ENCODE assay signal across 29 mouse cellular contexts in genomic region chr10:112635199-112635598, GRCm38 (mm10).
DNase-seq lines count a peak whose midpoint lies in the region; ATAC-seq lines count a peak whose summit lies in the region.
"Had no signal": no experiment of that assay in that cellular context is flagged by ENCODE, and none has a peak within 500 bp of the region (broad histone marks: within the 10 kb centered on the region; RNA-seq: fewer than 3 reads in every experiment).

No protein-coding gene starts in this region.

- H3K4me2 ChIP-seq in forebrain, embryonic 14.5 days (ENCODE audit: low read length), result no peak overlapping the region
- H3K4me2 ChIP-seq in forebrain, embryonic 15.5 days (replicated peaks), result no peak overlapping the region
- H3K4me2 ChIP-seq in midbrain, embryonic 14.5 days (ENCODE audit: low read length), result no peak overlapping the region
- no peak overlapping the region for H3K4me2 ChIP-seq in midbrain, embryonic 11.5 days
- no peak overlapping the region for H3K4me2 ChIP-seq in embryonic facial prominence, embryonic 15.5 days (replicated peaks)
- no peak overlapping the region for H3K4me2 ChIP-seq in midbrain, embryonic 16.5 days (ENCODE audit: low read length)
- H3K4me2 ChIP-seq: forebrain, embryonic 12.5 days; heart, embryonic 13.5 days; hindbrain, embryonic 14.5 days had no signal

- H3K36me3 ChIP-seq in forebrain, embryonic 14.5 days (ENCODE audit: control insufficient read depth, insufficient read depth, low read length), result no peaks in the 10 kb centered on the region
- H3K36me3 ChIP-seq in forebrain, embryonic 15.5 days, result no peaks in the 10 kb centered on the region
- no peaks in the 10 kb centered on the region for H3K36me3 ChIP-seq in midbrain, embryonic 14.5 days (ENCODE audit: control insufficient read depth, insufficient read depth, low read length)
- H3K36me3 ChIP-seq in midbrain, embryonic 11.5 days (ENCODE audit: control insufficient read depth, insufficient read depth, low read length), result no peaks in the 10 kb centered on the region
- no peaks in the 10 kb centered on the region for H3K36me3 ChIP-seq in embryonic facial prominence, embryonic 15.5 days
- H3K36me3 ChIP-seq in midbrain, embryonic 16.5 days (ENCODE audit: control insufficient read depth, insufficient read depth, low read length), result no peaks in the 10 kb centered on the region
- H3K36me3 ChIP-seq: forebrain, embryonic 12.5 days; heart, embryonic 10.5 days; heart, embryonic 13.5 days had no signal

- no peak overlapping the region for H3K4me3 ChIP-seq in forebrain, embryonic 14.5 days (ENCODE audit: low read depth, low read length)
- H3K4me3 ChIP-seq in forebrain, embryonic 15.5 days, result no peak overlapping the region
- no peak overlapping the region for H3K4me3 ChIP-seq in midbrain, embryonic 14.5 days (replicated peaks; ENCODE audit: low read depth, low read length)
- no peak overlapping the region for H3K4me3 ChIP-seq in midbrain, embryonic 11.5 days (ENCODE audit: low read depth, low read length)
- H3K4me3 ChIP-seq in embryonic facial prominence, embryonic 15.5 days (replicated peaks), result no peak overlapping the region
- H3K4me3 ChIP-seq in midbrain, embryonic 16.5 days (ENCODE audit: low read depth, low read length), result no peak overlapping the region
- H3K4me3 ChIP-seq: erythroblast, embryonic 14.5 days; forebrain, embryonic 12.5 days; gastrocnemius, adult 2 months; heart, embryonic 10.5 days; heart, embryonic 13.5 days had no signal

- peak; percentile 40 for ATAC-seq in forebrain, embryonic 14.5 days
- ATAC-seq in forebrain, embryonic 15.5 days (replicated peaks), result no peak
- ATAC-seq in midbrain, embryonic 14.5 days (ENCODE audit: low FRiP score, low TSS enrichment), result no peak
- no peak for ATAC-seq in midbrain, embryonic 11.5 days (ENCODE audit: low FRiP score)
- 0 out of 2 replicates have a peak, but pooled peaks have one; percentile 19 for ATAC-seq in embryonic facial prominence, embryonic 15.5 days (ENCODE audit: insufficient number of reproducible peaks, low FRiP score, low TSS enrichment, low read depth)
- ATAC-seq in midbrain, embryonic 16.5 days, result peak; percentile 70; the same call in 1 of the 2 replicates
- ATAC-seq: CD4-positive, CD25-positive, alpha-beta regulatory T cell, adult 4 months; forebrain, postnatal 0 days; hindbrain, postnatal 0 days; inflammation-experienced regulatory T-cells, adult 6 months; intestine, embryonic 16.5 days had no signal

- WGBS in forebrain, embryonic 14.5 days, result 56% methylated on average over 1 of the region's 1 CpGs
- WGBS in forebrain, embryonic 15.5 days, result 52% methylated on average over 1 of the region's 1 CpGs
- WGBS in midbrain, embryonic 14.5 days, result 45% methylated on average over 1 of the region's 1 CpGs
- WGBS in midbrain, embryonic 11.5 days, result 67% methylated on average over 1 of the region's 1 CpGs
- 43% methylated on average over 1 of the region's 1 CpGs for WGBS in embryonic facial prominence, embryonic 15.5 days
- 30% methylated on average over 1 of the region's 1 CpGs for WGBS in midbrain, embryonic 16.5 days

- H3K27me3 ChIP-seq in forebrain, embryonic 14.5 days (replicated peaks; ENCODE audit: control insufficient read depth, insufficient read depth, low read length), result no peaks in the 10 kb centered on the region
- H3K27me3 ChIP-seq in forebrain, embryonic 15.5 days, result no peaks in the 10 kb centered on the region
- H3K27me3 ChIP-seq in midbrain, embryonic 14.5 days (ENCODE audit: control insufficient read depth, insufficient read depth, low read length), result no peaks in the 10 kb centered on the region
- no peaks in the 10 kb centered on the region for H3K27me3 ChIP-seq in midbrain, embryonic 11.5 days (ENCODE audit: control insufficient read depth, insufficient read depth, low read length)
- H3K27me3 ChIP-seq in embryonic facial prominence, embryonic 15.5 days, result no peaks in the 10 kb centered on the region
- H3K27me3 ChIP-seq in midbrain, embryonic 16.5 days (ENCODE audit: control insufficient read depth, insufficient read depth, low read depth, low read length), result no peaks in the 10 kb centered on the region
- H3K27me3 ChIP-seq: forebrain, embryonic 12.5 days; heart, embryonic 13.5 days had no signal

- H3K4me1 ChIP-seq in forebrain, embryonic 14.5 days (ENCODE audit: control insufficient read depth, insufficient read depth, low read length), result no peaks in the 10 kb centered on the region
- H3K4me1 ChIP-seq in forebrain, embryonic 15.5 days, result no peaks in the 10 kb centered on the region
- H3K4me1 ChIP-seq in midbrain, embryonic 14.5 days (ENCODE audit: control insufficient read depth, insufficient read depth, low read length), result no peaks in the 10 kb centered on the region
- H3K4me1 ChIP-seq in midbrain, embryonic 11.5 days (ENCODE audit: control insufficient read depth, insufficient read depth, low read length), result no peaks in the 10 kb centered on the region
- H3K4me1 ChIP-seq in embryonic facial prominence, embryonic 15.5 days, result no peaks in the 10 kb centered on the region
- no peaks in the 10 kb centered on the region for H3K4me1 ChIP-seq in midbrain, embryonic 16.5 days (ENCODE audit: control insufficient read depth, insufficient read depth, low read length)
- H3K4me1 ChIP-seq: forebrain, embryonic 12.5 days; heart, embryonic 10.5 days; heart, embryonic 13.5 days had no signal

- no peak overlapping the region for H3K27ac ChIP-seq in forebrain, embryonic 14.5 days (ENCODE audit: low read depth, low read length)
- no peak overlapping the region for H3K27ac ChIP-seq in forebrain, embryonic 15.5 days (replicated peaks)
- H3K27ac ChIP-seq in midbrain, embryonic 14.5 days (replicated peaks; ENCODE audit: low read depth, low read length), result no peak overlapping the region
- no peak overlapping the region for H3K27ac ChIP-seq in midbrain, embryonic 11.5 days (ENCODE audit: low read depth, low read length)
- no peak overlapping the region for H3K27ac ChIP-seq in embryonic facial prominence, embryonic 15.5 days (replicated peaks)
- no peak overlapping the region for H3K27ac ChIP-seq in midbrain, embryonic 16.5 days (ENCODE audit: low read length)
- H3K27ac ChIP-seq: forebrain, embryonic 12.5 days; gastrocnemius, adult 2 months; heart, embryonic 10.5 days; heart, embryonic 13.5 days; hindbrain, embryonic 14.5 days; hindbrain, postnatal 0 days had no signal

- DNase-seq in forebrain, embryonic 14.5 days (ENCODE audit: low spot score), result peak; percentile 1
- peak; percentile 8 for DNase-seq in midbrain, embryonic 14.5 days
- no peak for DNase-seq in midbrain, embryonic 11.5 days (ENCODE audit: low spot score, missing footprints)
- no peak for DNase-seq in c-Kit-positive CD71-positive TER-119-positive erythroid progenitor cells, embryonic 14.5 days (ENCODE audit: low spot score)
- DNase-seq: adrenal gland, postnatal 10 days; adrenal gland, postnatal 36 days; cerebellum, adult 11-12 months; cerebellum, adult 8-10 months; cerebellum, postnatal 10 days; cerebellum, postnatal 36 days; embryo, embryonic 11 days; forebrain, postnatal 0 days; gastrocnemius, adult 2 months; gastrocnemius, postnatal 14 days; heart, adult 18-20 months; heart, postnatal 14 days; heart, postnatal 4 days had no signal

- H3K9me3 ChIP-seq in forebrain, embryonic 14.5 days (replicated peaks; ENCODE audit: control insufficient read depth, low read length), result no peaks in the 10 kb centered on the region
- H3K9me3 ChIP-seq in forebrain, embryonic 15.5 days, result no peaks in the 10 kb centered on the region
- H3K9me3 ChIP-seq in midbrain, embryonic 14.5 days (ENCODE audit: control insufficient read depth, low read length), result no peaks in the 10 kb centered on the region
- no peaks in the 10 kb centered on the region for H3K9me3 ChIP-seq in midbrain, embryonic 11.5 days (ENCODE audit: control insufficient read depth, low read length)
- no peaks in the 10 kb centered on the region for H3K9me3 ChIP-seq in embryonic facial prominence, embryonic 15.5 days (replicated peaks)
- no peaks in the 10 kb centered on the region for H3K9me3 ChIP-seq in midbrain, embryonic 16.5 days (replicated peaks; ENCODE audit: control insufficient read depth, low read length, poor library complexity, severe bottlenecking)
- H3K9me3 ChIP-seq: forebrain, embryonic 12.5 days; heart, embryonic 10.5 days; heart, embryonic 13.5 days had no signal

- no peak overlapping the region for H3K9ac ChIP-seq in forebrain, embryonic 14.5 days (ENCODE audit: low read length)
- no peak overlapping the region for H3K9ac ChIP-seq in forebrain, embryonic 15.5 days (replicated peaks)
- H3K9ac ChIP-seq in midbrain, embryonic 14.5 days (replicated peaks; ENCODE audit: low read length), result no peak overlapping the region
- H3K9ac ChIP-seq in midbrain, embryonic 11.5 days (ENCODE audit: low read length), result no peak overlapping the region
- H3K9ac ChIP-seq in embryonic facial prominence, embryonic 15.5 days, result no peak overlapping the region
- no peak overlapping the region for H3K9ac ChIP-seq in midbrain, embryonic 16.5 days (ENCODE audit: low read depth, low read length)
- H3K9ac ChIP-seq: forebrain, embryonic 12.5 days; forebrain, postnatal 0 days; heart, embryonic 13.5 days; hindbrain, embryonic 14.5 days had no signal

Comparison
In these comparisons a context has a peak if more than half of its experiments do, and no peak if none do; other contexts are left out.
1. ATAC-seq: peak in forebrain, embryonic 14.5 days (single experiment), embryonic facial prominence, embryonic 15.5 days (single experiment) and midbrain, embryonic 16.5 days (single experiment); none in forebrain, embryonic 15.5 days (single experiment), midbrain, embryonic 14.5 days (single experiment) and midbrain, embryonic 11.5 days (single experiment).
2. DNase-seq: peak in forebrain, embryonic 14.5 days (single experiment) and midbrain, embryonic 14.5 days (single experiment); none in midbrain, embryonic 11.5 days (single experiment) and c-Kit-positive CD71-positive TER-119-positive erythroid progenitor cells, embryonic 14.5 days (single experiment).